Mouse (Mus musculus): ENCODE measurements around the gene Zscan18. TPM values are rescaled to one million over a fixed set of nuclear protein-coding genes. Genes with fewer than 3 reads are reported as not detected.

Zscan18 gene
- total and polyA plus RNA-seq, 2 experiments from 2014 or later = 19.2 to 25.5 TPM

GRCm38 (mm10) chr7:12749431-12750198 is 53.8 kb downstream of the Zscan18 start:
- H3K27ac ChIP-seq (ENCODE audit: low read depth, low read length) = no peak overlapping the region
- no peak for ATAC-seq (ENCODE audit: low FRiP score)
- no peaks in the 10 kb centered on the region for H3K36me3 ChIP-seq (ENCODE audit: insufficient read depth, low read length)
- H3K9me3 ChIP-seq (ENCODE audit: low read length) = peaks cover 5% of the 10 kb centered on the region; the same call in 1 of the 2 replicates
- DNase-seq (ENCODE audit: low spot score) = peak; percentile 41
- H3K4me1 ChIP-seq (ENCODE audit: insufficient read depth, low read length) = no peaks in the 10 kb centered on the region
- H3K4me2 ChIP-seq (ENCODE audit: low read depth, low read length, poor library complexity, severe bottlenecking) = no peak overlapping the region
- no peak for TF ChIP-seq CTCF (IDR thresholded peaks at IDR 0.05)
- 76% methylated on average over 24 of the region's 24 CpGs for WGBS
- H3K9ac ChIP-seq (replicated peaks; ENCODE audit: low read length, poor library complexity, severe bottlenecking) = no peak overlapping the region
- H3K27me3 ChIP-seq (ENCODE audit: insufficient read depth, low read length) = no peaks in the 10 kb centered on the region
- H3K4me3 ChIP-seq (ENCODE audit: low read depth, low read length) = peak overlapping the region; percentile 6; the same call in 1 of the 2 replicates

DNA sequence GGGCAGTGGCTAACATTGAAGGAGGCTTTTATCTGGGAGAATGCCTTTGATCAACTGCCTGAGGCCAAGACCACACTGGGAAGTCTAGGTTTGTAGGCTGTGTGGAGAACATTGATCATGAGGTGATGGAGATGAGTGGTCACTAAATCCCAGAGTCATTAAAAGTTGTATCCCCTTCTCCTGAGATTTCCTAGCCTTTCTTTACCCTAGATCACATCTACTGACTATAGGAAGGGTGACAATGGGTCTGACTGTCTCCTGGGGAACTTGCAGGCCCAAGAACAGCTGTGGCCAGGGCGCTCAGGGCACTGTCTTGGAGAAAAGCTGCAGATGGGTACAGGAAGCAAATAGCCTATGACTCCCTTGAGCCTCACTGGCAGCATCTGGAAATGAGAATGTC is 68.5 kb downstream of the Zscan18 start, which contains the start of gene Vmn2r56:
TSS of gene Vmn2r56 (minus strand) at position 101 of the 400 bp plus-strand sequence.
- Histone ChIP-seq H3K9ac (replicated peaks; ENCODE audit: low read length, poor library complexity, severe bottlenecking) (no peak within 1 kb of the TSS), H3K4me1 (ENCODE audit: insufficient read depth, low read length) (no peaks in the 10 kb centered on the region), H3K36me3 (ENCODE audit: insufficient read depth, low read length) (no peaks in the 10 kb centered on the region), H3K27me3 (ENCODE audit: insufficient read depth, low read length) (no peaks in the 10 kb centered on the region), H3K4me3 (ENCODE audit: low read depth, low read length) (no peak within 1 kb of the TSS), H3K4me2 (ENCODE audit: low read depth, low read length, poor library complexity, severe bottlenecking) (no peak within 1 kb of the TSS), H3K27ac (ENCODE audit: low read depth, low read length) (no peak within 1 kb of the TSS), H3K9me3 (ENCODE audit: low read length) (peaks cover 7% of the 10 kb centered on the region; the same call in 1 of the 2 replicates)
- ATAC-seq (ENCODE audit: low FRiP score) = no peak
- no peak for DNase-seq (ENCODE audit: low spot score)
- 43% methylated on average over 1 of the region's 1 CpGs for WGBS
- no peak for TF ChIP-seq CTCF (IDR thresholded peaks at IDR 0.05)

Other genes with a start within 250 kb of the Zscan18 start
- gene Vmn2r53, start 194.8 kb downstream of the Zscan18 start, total RNA-seq (2014; rRNA removed) = under 0.01 and 0.05 TPM in 2 replicates
- 0.01 TPM in 1 of 2 replicates, not detected in the other for gene Vmn2r53, start 194.8 kb downstream of the Zscan18 start, polyA plus RNA-seq (2015; fragmentation: Nextera tagmentation; extraction: Ambion mirVana)
- gene Vmn2r54, start 163.3 kb downstream of the Zscan18 start, total RNA-seq (2014; rRNA removed) = not detected in 2 replicates
- gene Vmn2r54, start 163.3 kb downstream of the Zscan18 start, polyA plus RNA-seq (2015; fragmentation: Nextera tagmentation; extraction: Ambion mirVana) = not detected in 2 replicates
- not detected in 2 replicates for gene Vmn2r55, start 118.6 kb downstream of the Zscan18 start, total RNA-seq (2014; rRNA removed)
- gene Vmn2r55, start 118.6 kb downstream of the Zscan18 start, polyA plus RNA-seq (2015; fragmentation: Nextera tagmentation; extraction: Ambion mirVana) = 0.09 TPM in 1 of 2 replicates, not detected in the other
- not detected in 2 replicates for gene Vmn2r56, start 68.6 kb downstream of the Zscan18 start, total RNA-seq (2014; rRNA removed)
- gene Vmn2r56, start 68.6 kb downstream of the Zscan18 start, polyA plus RNA-seq (2015; fragmentation: Nextera tagmentation; extraction: Ambion mirVana) = 0.02 and 0.05 TPM in 2 replicates
- gene Zfp329, start 15.2 kb upstream of the Zscan18 start, total RNA-seq (2014; rRNA removed) = 16.6 and 18.6 TPM in 2 replicates
- 16.1 and 22.3 TPM in 2 replicates for gene Zfp329, start 15.2 kb upstream of the Zscan18 start, polyA plus RNA-seq (2015; fragmentation: Nextera tagmentation; extraction: Ambion mirVana)
- gene Zfp110, start 31.1 kb upstream of the Zscan18 start, total RNA-seq (2014; rRNA removed) = 11.8 and 18.4 TPM in 2 replicates
- gene Zfp110, start 31.1 kb upstream of the Zscan18 start, polyA plus RNA-seq (2015; fragmentation: Nextera tagmentation; extraction: Ambion mirVana) = 18.1 and 19.4 TPM in 2 replicates
- 16.6 and 17.9 TPM in 2 replicates for gene Zfp128, start 77.5 kb upstream of the Zscan18 start, total RNA-seq (2014; rRNA removed)
- 2.0 and 3.0 TPM in 2 replicates for gene Zfp128, start 77.5 kb upstream of the Zscan18 start, polyA plus RNA-seq (2015; fragmentation: Nextera tagmentation; extraction: Ambion mirVana)
- 4.4 and 8.3 TPM in 2 replicates for gene Zscan22, start 94.2 kb upstream of the Zscan18 start, total RNA-seq (2014; rRNA removed)
- 2.6 and 3.7 TPM in 2 replicates for gene Zscan22, start 94.2 kb upstream of the Zscan18 start, polyA plus RNA-seq (2015; fragmentation: Nextera tagmentation; extraction: Ambion mirVana)
- 1,185 and 1,542 TPM in 2 replicates for gene Rps5, start 118.7 kb upstream of the Zscan18 start, total RNA-seq (2014; rRNA removed)
- 583 and 614 TPM in 2 replicates for gene Rps5, start 118.7 kb upstream of the Zscan18 start, polyA plus RNA-seq (2015; fragmentation: Nextera tagmentation; extraction: Ambion mirVana)
- 1.9 and 2.7 TPM in 2 replicates for gene Rnf225, start 123.8 kb upstream of the Zscan18 start, total RNA-seq (2014; rRNA removed)
- gene Rnf225, start 123.8 kb upstream of the Zscan18 start, polyA plus RNA-seq (2015; fragmentation: Nextera tagmentation; extraction: Ambion mirVana) = 1.1 and 1.2 TPM in 2 replicates
- 31.7 and 35.4 TPM in 2 replicates for gene Zfp324, start 162.2 kb upstream of the Zscan18 start, total RNA-seq (2014; rRNA removed)
- gene Zfp324, start 162.2 kb upstream of the Zscan18 start, polyA plus RNA-seq (2015; fragmentation: Nextera tagmentation; extraction: Ambion mirVana) = 7.7 and 9.0 TPM in 2 replicates
- 11.9 and 13.0 TPM in 2 replicates for gene Zfp446, start 174.2 kb upstream of the Zscan18 start, total RNA-seq (2014; rRNA removed)
- gene Zfp446, start 174.2 kb upstream of the Zscan18 start, polyA plus RNA-seq (2015; fragmentation: Nextera tagmentation; extraction: Ambion mirVana) = 8.2 and 8.9 TPM in 2 replicates
- not detected in 2 replicates for gene Slc27a5, start 194.6 kb upstream of the Zscan18 start, total RNA-seq (2014; rRNA removed)
- 0.18 and 0.21 TPM in 2 replicates for gene Slc27a5, start 194.6 kb upstream of the Zscan18 start, polyA plus RNA-seq (2015; fragmentation: Nextera tagmentation; extraction: Ambion mirVana)
- gene Trim28, start 195.5 kb upstream of the Zscan18 start, total RNA-seq (2014; rRNA removed) = 467 and 650 TPM in 2 replicates
- 187 and 190 TPM in 2 replicates for gene Trim28, start 195.5 kb upstream of the Zscan18 start, polyA plus RNA-seq (2015; fragmentation: Nextera tagmentation; extraction: Ambion mirVana)
- gene Zbtb45, start 206.4 kb upstream of the Zscan18 start, total RNA-seq (2014; rRNA removed) = 37.5 and 70.8 TPM in 2 replicates
- 29.0 and 31.8 TPM in 2 replicates for gene Zbtb45, start 206.4 kb upstream of the Zscan18 start, polyA plus RNA-seq (2015; fragmentation: Nextera tagmentation; extraction: Ambion mirVana)
- gene Chmp2a, start 231.2 kb upstream of the Zscan18 start, total RNA-seq (2014; rRNA removed) = 67.6 and 114 TPM in 2 replicates
- 198 and 205 TPM in 2 replicates for gene Chmp2a, start 231.2 kb upstream of the Zscan18 start, polyA plus RNA-seq (2015; fragmentation: Nextera tagmentation; extraction: Ambion mirVana)
- 359 and 383 TPM in 2 replicates for gene Ube2m, start 234.6 kb upstream of the Zscan18 start, total RNA-seq (2014; rRNA removed)
- gene Ube2m, start 234.6 kb upstream of the Zscan18 start, polyA plus RNA-seq (2015; fragmentation: Nextera tagmentation; extraction: Ambion mirVana) = 146 and 147 TPM in 2 replicates